Mouse (Mus musculus) testis, adult 2 months (tissue): ENCODE measurements around the gene Gfy.

Experiments
- CTCF ChIP-seq: fragments of 200-500 bp; IDR thresholded peaks from 2 replicates; pipeline ENCODE4 v1.5.1; 2012; ENCODE audit warnings: low read depth, mild to moderate bottlenecking, inconsistent platforms, low read length, moderate library complexity; ENCODE audit not compliant: control insufficient read depth, insufficient read depth, insufficient replicate concordance
- POLR2A ChIP-seq: fragments of 200-500 bp; IDR thresholded peaks from 2 replicates; pipeline ENCODE4 v1.6.1; 2012; ENCODE audit warnings: low read depth, mild to moderate bottlenecking, inconsistent platforms, low read length, moderate library complexity; ENCODE audit not compliant: control insufficient read depth

DNA sequence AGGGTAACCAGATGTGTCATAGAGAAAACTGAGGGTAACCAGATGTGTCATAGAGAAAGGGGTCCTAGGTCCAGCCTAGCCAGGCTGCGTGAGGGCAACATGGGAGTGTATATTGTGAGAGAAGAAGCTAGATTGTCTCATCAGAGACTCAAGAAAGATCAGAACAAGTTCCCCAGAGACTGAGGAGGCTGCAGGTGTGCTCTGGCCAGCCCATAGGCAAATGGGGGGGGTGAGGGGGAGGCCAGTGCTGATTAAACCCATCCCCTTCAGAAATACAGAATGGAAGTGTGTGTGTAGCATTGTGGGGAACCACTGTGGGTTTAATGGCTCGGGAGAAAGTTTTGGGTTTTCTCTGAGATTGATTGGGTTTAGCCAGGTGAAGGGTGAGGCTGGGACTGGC lies 42.3 kb upstream of the Gfy start:
- TF ChIP-seq CTCF: no peak
- no peak for TF ChIP-seq POLR2A
